Mouse (Mus musculus) layer of hippocampus, postnatal 36 days (tissue): Measurements from ENCODE around the gene Gm7247. TPM values are rescaled to one million over a fixed set of nuclear protein-coding genes. Genes with fewer than 3 reads are reported as not detected.
"Not testable (repeated sequence)": the region's sequence is repeated elsewhere in the genome, so short reads cannot be mapped to it uniquely, and the experiment has no call there.

Source experiments
- DNase-seq, 2 experiments: peaks; one replicate each; pipeline ENCODE4 v3.0.0; 2022
- total RNA-seq, 2 experiments: library from RNA; stranded (reverse); gene quantifications; 2 replicates each; pipeline ENCODE4 v1.2.3; 2021

Gm7247 gene
- total RNA-seq, 2 experiments from 2014 or later, result not detected

- no peak for DNase-seq
These were observed 135.4 kb downstream of the Gm7247 start for GRCm38 (mm10) chr14:51496955-51497354.

GRCm38 (mm10) chr14:51497958-51498357 lies 136.4 kb downstream of the Gm7247 start:
- no peak for DNase-seq

GRCm38 (mm10) chr14:51499707-51500275 lies 138.2 kb downstream of the Gm7247 start:
- DNase-seq, result no peak

GRCm38 (mm10) chr14:51500461-51500860 lies 138.9 kb downstream of the Gm7247 start:
- DNase-seq, result no peak

GRCm38 (mm10) chr14:51507416-51507815 lies 145.9 kb downstream of the Gm7247 start:
- DNase-seq, result no peak

GRCm38 (mm10) chr14:51552490-51552889 lies 190.9 kb downstream of the Gm7247 start, which contains the start of gene Gm5622:
TSS of gene Gm5622 (plus strand) at chr14:51552790.
- no peak for DNase-seq

- not testable (repeated sequence) for DNase-seq
These were observed 212.4 kb downstream of the Gm7247 start, which contains the start of gene Gm17175 for GRCm38 (mm10) chr14:51573963-51574362. TSS of gene Gm17175 (minus strand) at chr14:51574063.

- not testable (repeated sequence) for DNase-seq
These were observed 230.5 kb downstream of the Gm7247 start, which contains the start of gene Gm17174 for GRCm38 (mm10) chr14:51592039-51592438. TSS of gene Gm17174 (minus strand) at chr14:51592139.

GRCm38 (mm10) chr14:51611210-51611609 lies 249.7 kb downstream of the Gm7247 start, which contains the start of gene Gm17078:
TSS of gene Gm17078 (minus strand) at chr14:51611310.
- DNase-seq, result no peak

Other genes starting within 250 kb of the Gm7247 start
- gene Eddm3b, start 247.3 kb upstream of the Gm7247 start, total RNA-seq, result not detected
- under 1 TPM in 1 of 2 experiments, not detected in 1; 0.65 TPM for gene Rnase6, start 237.8 kb upstream of the Gm7247 start, total RNA-seq
- gene Rnase1, start 215.0 kb upstream of the Gm7247 start, total RNA-seq, result 1 to 10 TPM; 1.3 to 2.1 TPM
- gene Rnase2b, start 199.5 kb upstream of the Gm7247 start, total RNA-seq, result not detected
- gene Ang2, start 162.6 kb upstream of the Gm7247 start, total RNA-seq, result not detected
- under 1 TPM in 1 of 2 experiments, not detected in 1; 0.37 TPM for gene Ear14, start 158.4 kb upstream of the Gm7247 start, total RNA-seq
- gene Rnase2a, start 105.6 kb upstream of the Gm7247 start, total RNA-seq, result not detected
- not detected for gene Vmn2r88, start 49.1 kb downstream of the Gm7247 start, total RNA-seq
- gene Vmn2r89, start 90.1 kb downstream of the Gm7247 start, total RNA-seq, result not detected
- not detected for gene Gm5622, start 191.0 kb downstream of the Gm7247 start, total RNA-seq
- not detected for gene Gm17175, start 212.3 kb downstream of the Gm7247 start, total RNA-seq
- gene Gm17174, start 230.4 kb downstream of the Gm7247 start, total RNA-seq, result not detected
- gene Gm17078, start 249.6 kb downstream of the Gm7247 start, total RNA-seq, result not detected